Mouse (Mus musculus): ENCODE data around the gene Hist1h3f.

DNA sequence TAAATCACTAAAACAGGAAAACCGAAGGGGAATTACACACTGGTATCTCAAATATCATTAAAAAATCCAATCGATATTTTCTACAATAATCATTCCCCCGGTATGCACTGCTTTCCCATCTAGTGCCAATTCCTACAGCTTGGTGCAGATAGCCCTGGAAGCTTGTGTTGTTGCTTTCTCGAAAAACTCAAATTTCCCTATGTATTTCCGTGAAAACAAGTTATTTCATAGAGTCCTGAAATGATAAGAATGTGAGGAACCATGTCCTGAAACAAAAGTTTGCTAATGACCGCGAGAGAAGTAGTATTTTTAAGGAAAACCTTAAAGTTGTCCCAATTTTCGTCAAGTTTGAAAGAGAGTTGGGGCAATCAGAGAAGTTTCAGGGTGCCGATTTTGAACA is 10.5 kb downstream of the Hist1h3f start:
- no peak for TF ChIP-seq CTCF (IDR thresholded peaks at IDR 0.05; ENCODE audit: low read depth, low read length)
- TF ChIP-seq TAL1 (conservative IDR thresholded peaks at IDR 0.05; ENCODE audit: low read depth, low read length), result no peak

All from G1E (cell line).